Mouse (Mus musculus) thymus, postnatal 36 days (tissue): ENCODE data around the gene Ptpdc1.

ENCODE experiments used
- DNase-seq, 2 experiments: peaks; one replicate each; pipeline ENCODE4 v3.0.0; 2022; ENCODE audit warnings: mixed read lengths in 2 of 2

Ptpdc1 gene

GRCm38 (mm10) chr13:48653788-48654770 is 28.6 kb upstream of the Ptpdc1 start:
- DNase-seq = peak; percentile 37 to 66

- no peak for DNase-seq
Observed at GRCm38 (mm10) chr13:48651132-48652065, 25.9 kb upstream of the Ptpdc1 start.

GRCm38 (mm10) chr13:48650615-48651014 is 25.2 kb upstream of the Ptpdc1 start:
- no peak for DNase-seq

- no peak for DNase-seq
Observed at GRCm38 (mm10) chr13:48646696-48647095, 21.2 kb upstream of the Ptpdc1 start.

- no peak for DNase-seq
Observed at GRCm38 (mm10) chr13:48643991-48644390, 18.5 kb upstream of the Ptpdc1 start.

- DNase-seq = no peak
Observed at GRCm38 (mm10) chr13:48643072-48643471, 17.6 kb upstream of the Ptpdc1 start.

GRCm38 (mm10) chr13:48639570-48639969 is 14.1 kb upstream of the Ptpdc1 start:
- DNase-seq = peak; percentile 27 to 37

GRCm38 (mm10) chr13:48637706-48638105 is 12.2 kb upstream of the Ptpdc1 start:
- DNase-seq = no peak

- no peak for DNase-seq
Observed at GRCm38 (mm10) chr13:48631691-48632090, 6.2 kb upstream of the Ptpdc1 start.

- DNase-seq = no peak
Observed at GRCm38 (mm10) chr13:48624968-48625398, 481 bp downstream of the Ptpdc1 start.

GRCm38 (mm10) chr13:48618890-48619289 is 6.6 kb downstream of the Ptpdc1 start:
- no peak for DNase-seq

GRCm38 (mm10) chr13:48617774-48618173 is 7.7 kb downstream of the Ptpdc1 start:
- no peak for DNase-seq

- no peak for DNase-seq
Observed at GRCm38 (mm10) chr13:48614525-48614924, 10.9 kb downstream of the Ptpdc1 start.

GRCm38 (mm10) chr13:48609106-48609505 is 16.4 kb downstream of the Ptpdc1 start:
- no peak for DNase-seq

GRCm38 (mm10) chr13:48604591-48604990 is 20.9 kb downstream of the Ptpdc1 start:
- DNase-seq = no peak

- DNase-seq = no peak
Observed at GRCm38 (mm10) chr13:48603296-48603695, 22.2 kb downstream of the Ptpdc1 start.

GRCm38 (mm10) chr13:48594605-48595004 is 30.9 kb downstream of the Ptpdc1 start:
- DNase-seq = no peak

GRCm38 (mm10) chr13:48594031-48594430 is 31.4 kb downstream of the Ptpdc1 start:
- no peak for DNase-seq

- DNase-seq = no peak
Observed at GRCm38 (mm10) chr13:48593181-48593580, 32.3 kb downstream of the Ptpdc1 start.

GRCm38 (mm10) chr13:48590743-48591142 is 34.7 kb downstream of the Ptpdc1 start:
- no peak for DNase-seq

GRCm38 (mm10) chr13:48587354-48587753 is 38.1 kb downstream of the Ptpdc1 start:
- DNase-seq = no peak

- DNase-seq = no peak
Observed at GRCm38 (mm10) chr13:48586496-48586895, 39.0 kb downstream of the Ptpdc1 start.

- DNase-seq = no peak
Observed at GRCm38 (mm10) chr13:48585786-48586185, 39.7 kb downstream of the Ptpdc1 start.
